Mouse (Mus musculus): Measurements from ENCODE around the gene Itga8. TPM values are rescaled to one million over a fixed set of nuclear protein-coding genes. Genes with fewer than 3 reads are reported as not detected.

The Itga8 gene
- total and polyA plus RNA-seq, 3 experiments = 3.5 to 10.6 (median 7.5) TPM

DNA sequence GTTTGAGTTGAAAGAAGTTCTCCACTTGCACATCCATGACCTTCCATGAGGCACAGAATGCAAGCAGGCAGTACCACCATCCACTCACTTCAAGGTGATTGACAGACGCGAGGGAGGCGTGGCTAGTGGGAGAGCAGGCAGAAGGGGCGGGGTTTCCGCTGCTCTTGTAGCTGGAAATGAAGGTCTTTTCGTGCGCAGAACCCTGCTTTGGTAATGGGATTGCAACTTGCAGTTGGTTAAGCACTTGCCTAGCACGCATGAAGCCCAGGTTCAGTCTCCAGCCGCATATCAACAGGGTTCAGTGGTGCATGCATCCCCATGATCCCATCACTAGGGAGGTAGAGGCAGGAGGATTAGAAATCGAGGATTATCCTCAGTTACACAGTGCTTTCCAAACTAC, 25.5 kb upstream of the Itga8 start:
- no peak overlapping the region for H3K27ac ChIP-seq (ENCODE audit: insufficient read depth, low read depth)
- no peak overlapping the region for H3K4me3 ChIP-seq (replicated peaks in 1 of 3; ENCODE audit: low read depth in 2 of 3, low read length in 2 of 3, poor library complexity in 1 of 3)
- H3K4me1 ChIP-seq (ENCODE audit: control insufficient read depth in 1 of 2, insufficient read depth in 2 of 2) = 0 out of 4 replicates have a peak, but pooled peaks cover 0 to 2% of the 10 kb centered on the region in 2 experiments
- no peak for TF ChIP-seq USF2 (conservative IDR thresholded peaks at IDR 0.05; ENCODE audit: low read depth, low read length)
- no peak for TF ChIP-seq BHLHE40 (IDR thresholded peaks at IDR 0.05; ENCODE audit: low read depth, low read length)
- no peak for TF ChIP-seq SIN3A (IDR thresholded peaks at IDR 0.05; ENCODE audit: low read length)
- TF ChIP-seq CTCF (conservative IDR thresholded peaks at IDR 0.05 in 1 of 2, IDR thresholded peaks at IDR 0.05 in 1 of 2; ENCODE audit: low read depth in 2 of 2, low read length in 2 of 2) = no peak
- TF ChIP-seq USF1 (IDR thresholded peaks at IDR 0.05; ENCODE audit: low read depth, low read length) = no peak
- TF ChIP-seq CHD2 (IDR thresholded peaks at IDR 0.05; ENCODE audit: low read length) = no peak
- TF ChIP-seq PAX5 (IDR thresholded peaks at IDR 0.05; ENCODE audit: low read length) = no peak
- no peak for TF ChIP-seq MEF2A (IDR thresholded peaks at IDR 0.05; ENCODE audit: borderline replicate concordance, low read depth, low read length)
- no peak for TF ChIP-seq NELFE (IDR thresholded peaks at IDR 0.05; ENCODE audit: low read depth, low read length)
- H3K36me3 ChIP-seq (replicated peaks in 1 of 2; ENCODE audit: control insufficient read depth in 1 of 2, insufficient read depth in 1 of 2, low read length in 1 of 2) = no peaks in the 10 kb centered on the region
- in situ Hi-C loops (cut with MboI; ENCODE audit: low pct_ligation_motif_present, low pct_unique_long_range_greater_than_20kb, low sequenced_read_pairs) = no loop called here
- dilution Hi-C loops (cut with MboI; ENCODE audit: extremely low pct_ligation_motif_present, extremely low pct_unique_long_range_greater_than_20kb, low sequenced_read_pairs) = no loop called here
- H3K9ac ChIP-seq (ENCODE audit: insufficient read depth, low read depth) = no peak overlapping the region
- H3K79me2 ChIP-seq (replicated peaks; ENCODE audit: control insufficient read depth, extremely low read depth, insufficient read depth, poor library complexity, severe bottlenecking) = no peaks in the 10 kb centered on the region
- no peak for DNase-seq (ENCODE audit: extremely low read depth)
- H3K9me3 ChIP-seq (replicated peaks; ENCODE audit: low read length) = no peaks in the 10 kb centered on the region
- no peak overlapping the region for H3K4me2 ChIP-seq (ENCODE audit: insufficient read depth, low read depth, poor library complexity, severe bottlenecking)
- no peaks in the 10 kb centered on the region for H3K27me3 ChIP-seq (replicated peaks)

DNA sequence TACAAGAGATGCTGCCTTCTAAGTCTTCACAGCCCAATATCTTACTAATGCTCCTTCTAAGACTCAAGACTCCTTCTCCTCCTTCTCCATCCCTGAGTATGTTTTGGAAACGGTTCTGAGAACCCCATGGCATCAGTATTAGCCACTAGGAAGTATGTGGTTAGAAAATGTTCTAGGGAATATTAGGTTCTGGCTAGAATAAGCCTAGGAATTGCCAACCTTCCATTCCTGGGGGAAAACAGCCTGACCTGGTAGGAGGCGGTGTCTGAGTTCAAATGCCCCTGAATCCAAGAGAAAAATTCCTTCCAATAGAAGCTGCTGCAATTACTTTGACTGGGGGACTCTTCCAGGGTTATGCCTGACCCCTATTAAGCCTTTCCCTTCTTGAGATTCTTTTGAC, 24.1 kb upstream of the Itga8 start:
- Histone ChIP-seq H3K27ac (ENCODE audit: insufficient read depth, low read depth) (no peak overlapping the region), H3K79me2 (replicated peaks; ENCODE audit: control insufficient read depth, extremely low read depth, insufficient read depth, poor library complexity, severe bottlenecking) (no peaks in the 10 kb centered on the region), H3K36me3 (replicated peaks in 1 of 2; ENCODE audit: control insufficient read depth in 1 of 2, insufficient read depth in 1 of 2, low read length in 1 of 2) (no peaks in the 10 kb centered on the region), H3K9ac (ENCODE audit: insufficient read depth, low read depth) (no peak overlapping the region), H3K4me2 (ENCODE audit: insufficient read depth, low read depth, poor library complexity, severe bottlenecking) (no peak overlapping the region), H3K9me3 (replicated peaks; ENCODE audit: low read length) (no peaks in the 10 kb centered on the region), H3K4me1 (ENCODE audit: control insufficient read depth in 1 of 2, insufficient read depth in 2 of 2) (0 out of 4 replicates have a peak, but pooled peaks cover 0 to 2% of the 10 kb centered on the region in 2 experiments), H3K27me3 (replicated peaks) (no peaks in the 10 kb centered on the region), H3K4me3 (replicated peaks in 1 of 3; ENCODE audit: low read depth in 2 of 3, low read length in 2 of 3, poor library complexity in 1 of 3) (no peak overlapping the region)
- in situ Hi-C loops (cut with MboI; ENCODE audit: low pct_ligation_motif_present, low pct_unique_long_range_greater_than_20kb, low sequenced_read_pairs) = no loop called here
- DNase-seq (ENCODE audit: extremely low read depth) = no peak
- TF ChIP-seq ZKSCAN1 (IDR thresholded peaks at IDR 0.05; ENCODE audit: borderline replicate concordance, low read depth, low read length) (no peak), ETS1 (conservative IDR thresholded peaks at IDR 0.05; ENCODE audit: low read depth, low read length) (no peak), POLR2AphosphoS2 (IDR thresholded peaks at IDR 0.05; ENCODE audit: low read depth, low read length) (no peak), ELF1 (IDR thresholded peaks at IDR 0.05; ENCODE audit: low read depth, low read length) (no peak), MAX (IDR thresholded peaks at IDR 0.05; ENCODE audit: low read length) (no peak), CHD1 (IDR thresholded peaks at IDR 0.05; ENCODE audit: low read depth, low read length) (no peak), POLR2A (IDR thresholded peaks at IDR 0.05; ENCODE audit: low read depth, low read length) (no peak), MXI1 (IDR thresholded peaks at IDR 0.05; ENCODE audit: low read depth, low read length) (no peak), USF2 (conservative IDR thresholded peaks at IDR 0.05; ENCODE audit: low read depth, low read length) (no peak), MAFK (IDR thresholded peaks at IDR 0.05; ENCODE audit: insufficient replicate concordance, low read length) (no peak), SMC3 (IDR thresholded peaks at IDR 0.05; ENCODE audit: low read depth, low read length) (no peak), CTCF (conservative IDR thresholded peaks at IDR 0.05 in 1 of 2, IDR thresholded peaks at IDR 0.05 in 1 of 2; ENCODE audit: low read depth in 2 of 2, low read length in 2 of 2) (no peak), ZMIZ1 (IDR thresholded peaks at IDR 0.05; ENCODE audit: low read depth, low read length) (no peak), JUN (IDR thresholded peaks at IDR 0.05; ENCODE audit: insufficient read depth, low read depth, low read length) (no peak), RCOR1 (conservative IDR thresholded peaks at IDR 0.05; ENCODE audit: low read depth, low read length) (no peak), RAD21 (IDR thresholded peaks at IDR 0.05; ENCODE audit: low read depth, low read length) (no peak), MYC (IDR thresholded peaks at IDR 0.05; ENCODE audit: low read depth, low read length) (no peak)
- dilution Hi-C loops (cut with MboI; ENCODE audit: extremely low pct_ligation_motif_present, extremely low pct_unique_long_range_greater_than_20kb, low sequenced_read_pairs) = no loop called here

Measured in CH12.LX (cell line).